Mouse (Mus musculus) cerebellum, postnatal 14 days (tissue): ENCODE measurements around the gene H2-M10.1.
A peak's percentile ranks its signal among the peaks of the same experiment; 100 is the strongest.
"Not testable (repeated sequence)": the region's sequence is repeated elsewhere in the genome, so short reads cannot be mapped to it uniquely, and the experiment has no call there.

Source experiments
- DNase-seq, 2 experiments: peaks; one replicate each; pipeline ENCODE4 v3.0.0; 2021; ENCODE audit warnings: mixed read lengths in 2 of 2

The H2-M10.1 gene

GRCm38 (mm10) chr17:36326055-36326454, at the start of gene H2-M10.1:
TSS of gene H2-M10.1 (minus strand) at chr17:36326155.
- DNase-seq = no peak

- DNase-seq = not testable (repeated sequence)
Observed at GRCm38 (mm10) chr17:36368317-36368716, 42.4 kb upstream of the H2-M10.1 start, which contains the start of gene H2-M10.3. TSS of gene H2-M10.3 (minus strand) at chr17:36368417.

GRCm38 (mm10) chr17:36362404-36362803, 36.4 kb upstream of the H2-M10.1 start:
- DNase-seq = not testable (repeated sequence)

GRCm38 (mm10) chr17:36357512-36357911, 31.6 kb upstream of the H2-M10.1 start:
- DNase-seq = peak; percentile 55 to 64

- DNase-seq = no peak
Observed at GRCm38 (mm10) chr17:36355763-36356162, 29.8 kb upstream of the H2-M10.1 start.

- peak; percentile 87 to 90 for DNase-seq
Observed at GRCm38 (mm10) chr17:36355343-36355742, 29.4 kb upstream of the H2-M10.1 start.

- no peak for DNase-seq
Observed at GRCm38 (mm10) chr17:36315689-36316253, 10.2 kb downstream of the H2-M10.1 start.

- peak; percentile 84 to 85 for DNase-seq
Observed at GRCm38 (mm10) chr17:36315041-36315688, 10.8 kb downstream of the H2-M10.1 start.

- DNase-seq = peak; percentile 15 to 43
Observed at GRCm38 (mm10) chr17:36314511-36314910, 11.4 kb downstream of the H2-M10.1 start.

GRCm38 (mm10) chr17:36309293-36309692, 16.7 kb downstream of the H2-M10.1 start:
- DNase-seq = no peak

GRCm38 (mm10) chr17:36308855-36309254, 17.1 kb downstream of the H2-M10.1 start:
- DNase-seq = peak; percentile 89 to 91

GRCm38 (mm10) chr17:36286390-36286789, 39.6 kb downstream of the H2-M10.1 start, which contains the start of gene H2-M10.2:
TSS of gene H2-M10.2 (minus strand) at chr17:36286490.
- DNase-seq = no peak

GRCm38 (mm10) chr17:36281521-36282245, 44.3 kb downstream of the H2-M10.1 start:
- no peak for DNase-seq

- no peak for DNase-seq
Observed at GRCm38 (mm10) chr17:36274776-36275175, 51.2 kb downstream of the H2-M10.1 start.

GRCm38 (mm10) chr17:36273796-36274195, 52.2 kb downstream of the H2-M10.1 start:
- no peak for DNase-seq
